8 mouse cellular contexts compared by ENCODE assay signal in genomic region chr2:25331470-25331869, GRCm38 (mm10). TPM values are rescaled to one million over a fixed set of nuclear protein-coding genes. Genes with fewer than 3 reads are reported as not detected.
DNase-seq lines count a peak whose midpoint lies in the region; ATAC-seq and TF ChIP-seq lines count a peak whose summit lies in the region.

No protein-coding gene starts in this region.

- H3K4me1 ChIP-seq in brown adipose tissue, adult 24 weeks (ENCODE audit: control insufficient read depth, insufficient read depth, insufficient read length, low read length), result peaks cover 4% of the 10 kb centered on the region; the same call in 1 of the 2 replicates
- H3K4me1 ChIP-seq in intestine, embryonic 15.5 days (replicated peaks), result peaks cover 10% of the 10 kb centered on the region
- peaks cover 32% of the 10 kb centered on the region for H3K4me1 ChIP-seq in neural tube, embryonic 13.5 days (replicated peaks)

- peak overlapping the region; percentile 64 for H3K4me2 ChIP-seq in intestine, embryonic 15.5 days (replicated peaks)
- H3K4me2 ChIP-seq in neural tube, embryonic 13.5 days, result peak overlapping the region; percentile 77

- peak overlapping the region; percentile 91 for H3K4me3 ChIP-seq in left cerebral cortex, adult 2 months
- H3K4me3 ChIP-seq in brown adipose tissue, adult 24 weeks (ENCODE audit: insufficient read depth, low read depth, low read length), result peak overlapping the region; percentile 94
- H3K4me3 ChIP-seq in intestine, embryonic 15.5 days (replicated peaks), result peak overlapping the region; percentile 89
- H3K4me3 ChIP-seq in neural tube, embryonic 13.5 days, result peak overlapping the region; percentile 78

- 56% methylated on average over 9 of the region's 9 CpGs for WGBS in intestine, embryonic 15.5 days
- 58% methylated on average over 9 of the region's 9 CpGs for WGBS in neural tube, embryonic 13.5 days

- H3K9ac ChIP-seq in intestine, embryonic 15.5 days, result peak overlapping the region; percentile 96
- peak overlapping the region; percentile 92 for H3K9ac ChIP-seq in neural tube, embryonic 13.5 days

- no peak overlapping the region for H3K27ac ChIP-seq in left cerebral cortex, adult 2 months
- H3K27ac ChIP-seq in brown adipose tissue, adult 24 weeks (replicated peaks; ENCODE audit: low read depth, low read length), result no peak overlapping the region
- no peak overlapping the region for H3K27ac ChIP-seq in intestine, embryonic 15.5 days
- H3K27ac ChIP-seq in neural tube, embryonic 13.5 days (replicated peaks), result no peak overlapping the region

- DNase-seq in left cerebral cortex, adult 2 months (ENCODE audit: extremely low spot score in 1 of 2, low spot score in 2 of 2), result no peak
- no peak for DNase-seq in left cerebral cortex, adult 9 months (ENCODE audit: low spot score in 2 of 2)
- no peak for DNase-seq in adrenal gland, postnatal 10 days
- DNase-seq in gastrocnemius, adult 8-10 months (ENCODE audit: low spot score in 2 of 2), result no peak
- no peak for DNase-seq in ovary, adult 18-20 months (ENCODE audit: low spot score)

- TF ChIP-seq CTCF in left cerebral cortex, adult 2 months (IDR thresholded peaks at IDR 0.05), result no peak

- no peaks in the 10 kb centered on the region for H3K9me3 ChIP-seq in intestine, embryonic 15.5 days
- no peaks in the 10 kb centered on the region for H3K9me3 ChIP-seq in neural tube, embryonic 13.5 days

- H3K27me3 ChIP-seq in intestine, embryonic 15.5 days (replicated peaks), result no peaks in the 10 kb centered on the region
- H3K27me3 ChIP-seq in neural tube, embryonic 13.5 days, result no peaks in the 10 kb centered on the region

- intact Hi-C loops in left cerebral cortex, adult 2 months (cut with DNase I), result no loop called here

- H3K36me3 ChIP-seq in intestine, embryonic 15.5 days, result peaks cover 15% of the 10 kb centered on the region
- H3K36me3 ChIP-seq in neural tube, embryonic 13.5 days, result peaks cover 30% of the 10 kb centered on the region

- no peak for ATAC-seq in intestine, embryonic 15.5 days
- no peak for ATAC-seq in neural tube, embryonic 13.5 days (ENCODE audit: low read depth)

RNA-seq across cellular contexts. Expression of gene Man1b1, which starts 0.7 kb away (rescaled TPM):
- total RNA-seq in left cerebral cortex, adult 2 months (2021), result 10 to 100 TPM; 56.0 to 62.4 TPM
- polyA plus RNA-seq in brown adipose tissue, adult 24 weeks (2012; ENCODE audit: insufficient read depth, insufficient read length, missing spikeins), result 11.3 and 16.0 TPM in 2 replicates
- 40.2 and 40.8 TPM in 2 replicates for polyA plus RNA-seq in intestine, embryonic 15.5 days (2015; fragmentation: Nextera tagmentation; extraction: Ambion mirVana)
- 55.4 and 73.6 TPM in 2 replicates for polyA plus RNA-seq in neural tube, embryonic 13.5 days (2015; fragmentation: Nextera tagmentation; extraction: Ambion mirVana)
- total RNA-seq in adrenal gland, postnatal 10 days (2021), result 10 to 100 TPM; 41.5 to 41.9 TPM
- 10 to 100 TPM; 13.9 to 15.0 (median 14.4) TPM for total RNA-seq in gastrocnemius, adult 8-10 months (2022)

RNA-seq across cellular contexts. Expression of gene Grin1, which starts 12.5 kb away (rescaled TPM):
- total RNA-seq in left cerebral cortex, adult 2 months (2021), result 100 to 1,000 TPM; 452 to 457 TPM
- not detected in 2 replicates for polyA plus RNA-seq in brown adipose tissue, adult 24 weeks (2012; ENCODE audit: insufficient read depth, insufficient read length, missing spikeins)
- polyA plus RNA-seq in intestine, embryonic 15.5 days (2015; fragmentation: Nextera tagmentation; extraction: Ambion mirVana), result 1.4 TPM in 2 replicates
- 27.1 and 30.2 TPM in 2 replicates for polyA plus RNA-seq in neural tube, embryonic 13.5 days (2015; fragmentation: Nextera tagmentation; extraction: Ambion mirVana)
- total RNA-seq in adrenal gland, postnatal 10 days (2021), result 1 to 10 TPM; 7.3 to 9.6 TPM
- total RNA-seq in gastrocnemius, adult 8-10 months (2022), result not detected

RNA-seq across cellular contexts. Expression of gene Dpp7, which starts 24.7 kb away (rescaled TPM):
- 10 to 100 TPM; 32.2 to 33.9 TPM for total RNA-seq in left cerebral cortex, adult 2 months (2021)
- polyA plus RNA-seq in brown adipose tissue, adult 24 weeks (2012; ENCODE audit: insufficient read depth, insufficient read length, missing spikeins), result 11.1 and 15.0 TPM in 2 replicates
- 46.0 and 48.6 TPM in 2 replicates for polyA plus RNA-seq in intestine, embryonic 15.5 days (2015; fragmentation: Nextera tagmentation; extraction: Ambion mirVana)
- polyA plus RNA-seq in neural tube, embryonic 13.5 days (2015; fragmentation: Nextera tagmentation; extraction: Ambion mirVana), result 26.4 and 27.5 TPM in 2 replicates
- 10 to 100 TPM; 15.4 to 19.1 TPM for total RNA-seq in adrenal gland, postnatal 10 days (2021)
- total RNA-seq in gastrocnemius, adult 8-10 months (2022), result 10 to 100 TPM; 12.8 to 20.3 (median 16.7) TPM

RNA-seq across cellular contexts. Expression of gene Uap1l1, which starts 34.0 kb away (rescaled TPM):
- 10 to 100 TPM; 15.8 to 24.9 TPM for total RNA-seq in left cerebral cortex, adult 2 months (2021)
- polyA plus RNA-seq in brown adipose tissue, adult 24 weeks (2012; ENCODE audit: insufficient read depth, insufficient read length, missing spikeins), result 6.1 and 9.1 TPM in 2 replicates
- polyA plus RNA-seq in intestine, embryonic 15.5 days (2015; fragmentation: Nextera tagmentation; extraction: Ambion mirVana), result 105 and 122 TPM in 2 replicates
- 6.0 and 8.5 TPM in 2 replicates for polyA plus RNA-seq in neural tube, embryonic 13.5 days (2015; fragmentation: Nextera tagmentation; extraction: Ambion mirVana)
- 10 to 100 TPM; 11.2 to 11.8 TPM for total RNA-seq in adrenal gland, postnatal 10 days (2021)
- 10 to 100 TPM in 1 of 4 experiments, 1 to 10 TPM in 3; 3.6 to 11.9 (median 4.8) TPM for total RNA-seq in gastrocnemius, adult 8-10 months (2022)

RNA-seq across cellular contexts. Expression of gene Sapcd2, which starts 40.7 kb away (rescaled TPM):
- total RNA-seq in left cerebral cortex, adult 2 months (2021), result 1 to 10 TPM; 2.1 to 2.7 TPM
- polyA plus RNA-seq in brown adipose tissue, adult 24 weeks (2012; ENCODE audit: insufficient read depth, insufficient read length, missing spikeins), result not detected in 2 replicates
- 46.8 and 48.8 TPM in 2 replicates for polyA plus RNA-seq in intestine, embryonic 15.5 days (2015; fragmentation: Nextera tagmentation; extraction: Ambion mirVana)
- 9.9 and 11.3 TPM in 2 replicates for polyA plus RNA-seq in neural tube, embryonic 13.5 days (2015; fragmentation: Nextera tagmentation; extraction: Ambion mirVana)
- total RNA-seq in adrenal gland, postnatal 10 days (2021), result 1 to 10 TPM; 3.3 to 5.3 TPM
- not detected for total RNA-seq in gastrocnemius, adult 8-10 months (2022)

Comparison
In these comparisons a context has a peak if more than half of its experiments do, and no peak if none do; other contexts are left out.
1. RNA of gene Grin1, which starts 12.5 kb away (total RNA-seq): 452 to 457 TPM in left cerebral cortex, adult 2 months; 7.3 to 9.6 TPM in adrenal gland, postnatal 10 days and not detected in gastrocnemius, adult 8-10 months; every median in the first group is over 10 times any median in the second.
2. Peak in every context shown above with its lines, with median percentiles within 50 percentile points of each other: H3K4me3 ChIP-seq.